Mouse (Mus musculus) limb, embryonic 15.5 days (tissue): ENCODE measurements at regions not wholly inside any gene's neighbourhood (a gene's known extent, or its start where the extent isn't known, plus 50 kb on each side); places are given as distances from the start of the nearest gene placed in this dataset.

Source experiments
- ATAC-seq: fragments of 200-750 bp; cut with Nextera tagmentation; 2 replicates; pipeline ENCODE4 v1.8.0; 2017; ENCODE audit warnings: low read depth, moderate TSS enrichment; ENCODE audit not compliant: insufficient number of reproducible peaks, low FRiP score, low TSS enrichment
- H3K27ac ChIP-seq: fragments of 300-500 bp; sonication (generic); 2 replicates; pipeline ENCODE4 v1.5.1; 2015; ENCODE audit warnings: moderate library complexity, mild to moderate bottlenecking, inconsistent platforms
- H3K27me3 ChIP-seq: fragments of 300-500 bp; sonication (generic); 2 replicates; pipeline ENCODE4 v1.6.1; 2015; ENCODE audit warnings: inconsistent platforms
- H3K36me3 ChIP-seq: fragments of 300-500 bp; sonication (generic); 2 replicates; pipeline ENCODE4 v1.6.1; 2015; ENCODE audit warnings: inconsistent platforms
- H3K4me1 ChIP-seq: fragments of 300-500 bp; sonication (generic); 2 replicates; pipeline ENCODE4 v1.6.1; 2015; ENCODE audit warnings: inconsistent platforms
- H3K4me2 ChIP-seq: fragments of 300-500 bp; sonication (generic); 2 replicates; pipeline ENCODE4 v1.6.1; 2015; ENCODE audit warnings: mild to moderate bottlenecking, inconsistent platforms
- H3K4me3 ChIP-seq: fragments of 300-500 bp; sonication (generic); 2 replicates; pipeline ENCODE4 v1.5.1; 2015; ENCODE audit warnings: mild to moderate bottlenecking, inconsistent platforms
- H3K9ac ChIP-seq: fragments of 300-500 bp; sonication (generic); 2 replicates; pipeline ENCODE4 v1.6.1; 2015; ENCODE audit warnings: inconsistent platforms
- H3K9me3 ChIP-seq: fragments of 300-500 bp; sonication (generic); 2 replicates; pipeline ENCODE4 v1.6.1; 2016; ENCODE audit warnings: inconsistent platforms
- WGBS: fragments of 180-500 bp; shearing (Covaris S2); methylation state at CpG from one replicate; pipeline ENCODE4 v1.1.7; 2015; 5-methylcytosine and 5-hydroxymethylcytosine counted together

- WGBS, result 67% methylated on average over 9 of the region's 9 CpGs
- 0 out of 2 replicates have a peak, but pooled peaks cover 5% of the 10 kb centered on the region for H3K27me3 ChIP-seq
Measured at GRCm38 (mm10) chr1:167945615-167946252, 256.7 kb downstream of the Lmx1a start.

DNA sequence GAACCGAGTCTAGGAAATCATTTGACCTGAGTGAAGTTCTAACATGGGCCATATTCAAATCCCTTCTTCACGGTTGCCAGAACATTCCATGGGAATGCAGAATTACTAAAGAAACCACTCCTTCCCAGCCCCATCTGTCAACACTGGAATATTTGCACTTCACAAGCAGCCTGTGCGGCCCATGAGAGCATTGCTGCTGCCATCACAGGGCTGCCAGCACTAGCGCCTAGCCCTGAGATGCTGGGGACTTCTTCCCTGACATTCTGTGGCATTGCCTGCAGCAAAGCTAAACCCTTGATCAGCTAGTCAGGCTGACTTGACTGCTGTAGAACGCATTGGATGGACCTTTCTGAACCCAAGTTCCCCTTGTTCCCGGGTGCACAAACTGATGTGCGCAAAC, 258.8 kb downstream of the Lmx1a start:
- Histone ChIP-seq H3K9me3 (no peaks in the 10 kb centered on the region), H3K4me2 (no peak overlapping the region), H3K27ac (no peak overlapping the region), H3K36me3 (no peaks in the 10 kb centered on the region), H3K4me1 (no peaks in the 10 kb centered on the region), H3K4me3 (no peak overlapping the region), H3K9ac (no peak overlapping the region), H3K27me3 (no peaks in the 10 kb centered on the region)
- 74% methylated on average over 7 of the region's 7 CpGs for WGBS
- ATAC-seq, result no peak

More at GRCm38 (mm10) chr1:167945615-167946252, 256.7 kb downstream of the Lmx1a start:
- no peak for ATAC-seq
- Histone ChIP-seq H3K27ac (no peak overlapping the region), H3K9me3 (no peaks in the 10 kb centered on the region), H3K4me2 (no peak overlapping the region), H3K4me1 (no peaks in the 10 kb centered on the region), H3K9ac (no peak overlapping the region), H3K4me3 (no peak overlapping the region), H3K36me3 (no peaks in the 10 kb centered on the region)

GRCm38 (mm10) chr1:167951717-167952116, 262.7 kb downstream of the Lmx1a start:
- no peak for ATAC-seq
- no peak overlapping the region for H3K4me3 ChIP-seq
- H3K4me2 ChIP-seq, result no peak overlapping the region
- no peaks in the 10 kb centered on the region for H3K36me3 ChIP-seq
- H3K27ac ChIP-seq, result no peak overlapping the region
- no peaks in the 10 kb centered on the region for H3K4me1 ChIP-seq
- H3K27me3 ChIP-seq, result no peaks in the 10 kb centered on the region
- H3K9me3 ChIP-seq, result no peaks in the 10 kb centered on the region
- H3K9ac ChIP-seq, result no peak overlapping the region

- Histone ChIP-seq H3K27me3 (no peaks in the 10 kb centered on the region), H3K4me1 (0 out of 2 replicates have a peak, but pooled peaks cover 2% of the 10 kb centered on the region), H3K4me2 (no peak overlapping the region), H3K9me3 (no peaks in the 10 kb centered on the region), H3K9ac (no peak overlapping the region), H3K27ac (no peak overlapping the region), H3K4me3 (no peak overlapping the region), H3K36me3 (no peaks in the 10 kb centered on the region)
- WGBS, result 83% methylated on average over 6 of the region's 6 CpGs
- no peak for ATAC-seq
Measured at GRCm38 (mm10) chr1:167958531-167958930, 269.5 kb downstream of the Lmx1a start.

- no peak overlapping the region for H3K4me3 ChIP-seq
- no peaks in the 10 kb centered on the region for H3K27me3 ChIP-seq
- no peak overlapping the region for H3K4me2 ChIP-seq
- no peak overlapping the region for H3K27ac ChIP-seq
- H3K4me1 ChIP-seq, result no peaks in the 10 kb centered on the region
- 66% methylated on average over 3 of the region's 3 CpGs for WGBS
- ATAC-seq, result no peak
- H3K9ac ChIP-seq, result no peak overlapping the region
- no peaks in the 10 kb centered on the region for H3K9me3 ChIP-seq
- H3K36me3 ChIP-seq, result no peaks in the 10 kb centered on the region
Measured at GRCm38 (mm10) chr1:167969545-167969944, 280.5 kb downstream of the Lmx1a start.

- ATAC-seq, result no peak
- Histone ChIP-seq H3K4me1 (no peaks in the 10 kb centered on the region), H3K27ac (no peak overlapping the region), H3K4me2 (no peak overlapping the region), H3K4me3 (no peak overlapping the region), H3K36me3 (no peaks in the 10 kb centered on the region), H3K9ac (no peak overlapping the region), H3K9me3 (no peaks in the 10 kb centered on the region), H3K27me3 (no peaks in the 10 kb centered on the region)
- 60% methylated on average over 5 of the region's 5 CpGs for WGBS
Measured at GRCm38 (mm10) chr1:167969985-167970384, 280.9 kb downstream of the Lmx1a start.

DNA sequence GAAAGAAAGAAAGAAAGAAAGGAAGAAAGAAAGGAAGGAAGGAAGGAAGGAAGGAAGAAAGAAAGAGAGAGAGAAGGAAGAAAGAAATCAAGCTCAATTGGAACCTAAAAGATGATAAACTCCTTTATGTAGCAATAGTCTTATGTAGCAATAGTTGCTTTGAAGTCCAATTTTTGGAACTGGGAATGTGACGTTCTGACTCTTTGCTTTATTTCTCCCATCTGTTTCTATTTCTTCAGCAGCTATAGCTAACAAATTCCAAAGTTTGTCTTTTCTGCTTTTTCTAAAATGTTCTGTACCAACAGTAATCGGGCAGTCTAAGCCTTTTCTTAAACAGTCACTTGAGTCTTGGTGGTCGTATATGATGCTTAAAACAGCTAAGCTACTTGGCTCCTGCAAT, 287.7 kb downstream of the Lmx1a start:
- Histone ChIP-seq H3K27me3 (no peaks in the 10 kb centered on the region), H3K4me3 (no peak overlapping the region), H3K27ac (no peak overlapping the region), H3K4me2 (no peak overlapping the region), H3K9ac (no peak overlapping the region), H3K4me1 (no peaks in the 10 kb centered on the region), H3K9me3 (no peaks in the 10 kb centered on the region), H3K36me3 (no peaks in the 10 kb centered on the region)
- WGBS, result 71% methylated on average over 3 of the region's 3 CpGs
- no peak for ATAC-seq

GRCm38 (mm10) chr1:167979187-167979586, 290.1 kb downstream of the Lmx1a start:
- H3K4me1 ChIP-seq, result no peaks in the 10 kb centered on the region
- no peaks in the 10 kb centered on the region for H3K9me3 ChIP-seq
- no peak overlapping the region for H3K27ac ChIP-seq
- no peaks in the 10 kb centered on the region for H3K27me3 ChIP-seq
- no peak overlapping the region for H3K9ac ChIP-seq
- 72% methylated on average over 3 of the region's 3 CpGs for WGBS
- H3K4me2 ChIP-seq, result no peak overlapping the region
- no peak for ATAC-seq
- H3K36me3 ChIP-seq, result no peaks in the 10 kb centered on the region
- no peak overlapping the region for H3K4me3 ChIP-seq

DNA sequence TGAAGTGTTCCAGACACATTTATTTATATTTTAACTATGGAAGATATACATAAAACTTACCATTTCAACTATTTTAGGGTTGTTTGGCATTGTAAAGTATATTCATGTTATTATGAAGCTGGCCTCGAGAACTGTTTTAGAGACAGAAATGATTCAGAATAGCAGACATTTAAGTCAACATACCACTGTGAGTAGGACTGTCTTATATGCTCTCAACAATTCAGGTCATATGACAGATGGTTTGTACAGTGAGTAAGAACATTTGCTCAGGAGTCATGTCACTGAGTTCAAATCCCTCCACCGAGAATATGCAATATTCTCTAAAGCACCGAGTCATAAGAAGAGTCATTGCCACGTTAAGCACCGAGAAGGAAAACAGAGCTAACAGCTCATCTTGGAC, 290.6 kb downstream of the Lmx1a start:
- H3K4me3 ChIP-seq, result no peak overlapping the region
- no peaks in the 10 kb centered on the region for H3K27me3 ChIP-seq
- H3K4me1 ChIP-seq, result no peaks in the 10 kb centered on the region
- H3K36me3 ChIP-seq, result no peaks in the 10 kb centered on the region
- H3K27ac ChIP-seq, result no peak overlapping the region
- whole genome bisulfite sequencing, result 89% methylated on average over 5 of the region's 5 CpGs
- ATAC-seq, result no peak
- H3K9me3 ChIP-seq, result no peaks in the 10 kb centered on the region
- H3K4me2 ChIP-seq, result no peak overlapping the region
- H3K9ac ChIP-seq, result no peak overlapping the region

GRCm38 (mm10) chr1:167981292-167981691, 292.3 kb downstream of the Lmx1a start:
- H3K4me1 ChIP-seq, result no peaks in the 10 kb centered on the region
- no peaks in the 10 kb centered on the region for H3K36me3 ChIP-seq
- no peak overlapping the region for H3K4me2 ChIP-seq
- 91% methylated on average over 2 of the region's 2 CpGs for WGBS
- H3K4me3 ChIP-seq, result no peak overlapping the region
- no peak overlapping the region for H3K27ac ChIP-seq
- H3K27me3 ChIP-seq, result no peaks in the 10 kb centered on the region
- no peak overlapping the region for H3K9ac ChIP-seq
- H3K9me3 ChIP-seq, result no peaks in the 10 kb centered on the region
- no peak for ATAC-seq

DNA sequence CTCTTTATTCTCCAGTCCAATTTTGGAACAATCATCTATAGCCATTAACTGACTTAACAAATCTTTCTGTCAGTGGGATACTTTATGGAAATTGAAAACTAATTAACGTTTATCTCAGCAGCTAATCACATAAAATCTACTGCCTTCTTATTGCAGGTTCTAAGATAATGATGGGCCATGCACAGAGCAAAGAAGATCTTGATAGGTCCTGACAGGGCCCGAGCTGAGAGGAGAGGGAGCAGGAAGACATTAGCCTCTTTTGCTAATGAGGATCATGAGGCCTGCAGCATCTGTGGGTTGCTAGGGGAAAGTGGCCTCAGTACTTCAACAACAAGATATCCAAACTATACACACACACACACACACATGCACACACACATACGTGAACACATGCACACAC, 318.4 kb downstream of the Lmx1a start:
- Histone ChIP-seq H3K4me3 (no peak overlapping the region), H3K9ac (no peak overlapping the region), H3K36me3 (no peaks in the 10 kb centered on the region), H3K27me3 (no peaks in the 10 kb centered on the region), H3K4me2 (no peak overlapping the region), H3K9me3 (no peaks in the 10 kb centered on the region), H3K27ac (no peak overlapping the region), H3K4me1 (no peaks in the 10 kb centered on the region)
- WGBS, result 81% methylated on average over 3 of the region's 3 CpGs
- ATAC-seq, result no peak

GRCm38 (mm10) chr1:168008216-168008615, 319.2 kb downstream of the Lmx1a start:
- no peak for ATAC-seq
- Histone ChIP-seq H3K27ac (no peak overlapping the region), H3K36me3 (no peaks in the 10 kb centered on the region), H3K4me3 (no peak overlapping the region), H3K9me3 (no peaks in the 10 kb centered on the region), H3K4me2 (no peak overlapping the region), H3K9ac (no peak overlapping the region), H3K27me3 (no peaks in the 10 kb centered on the region), H3K4me1 (no peaks in the 10 kb centered on the region)
- WGBS, result 85% methylated on average over 1 of the region's 1 CpGs

- Histone ChIP-seq H3K9me3 (no peaks in the 10 kb centered on the region), H3K27ac (no peak overlapping the region), H3K4me3 (no peak overlapping the region), H3K4me1 (no peaks in the 10 kb centered on the region), H3K36me3 (no peaks in the 10 kb centered on the region), H3K9ac (no peak overlapping the region), H3K4me2 (no peak overlapping the region), H3K27me3 (no peaks in the 10 kb centered on the region)
- WGBS, result 60% methylated on average over 5 of the region's 5 CpGs
- no peak for ATAC-seq
Measured at GRCm38 (mm10) chr1:168010416-168010815, 321.4 kb downstream of the Lmx1a start.
